Mouse (Mus musculus): ENCODE data around the gene Prl2c5. TPM values are rescaled to one million over a fixed set of nuclear protein-coding genes. Genes with fewer than 3 reads are reported as not detected.
"Not testable (repeated sequence)": the region's sequence is repeated elsewhere in the genome, so short reads cannot be mapped to it uniquely, and the experiment has no call there.

Prl2c5 gene
- total RNA-seq (2021): not detected in 2 replicates
- long read RNA-seq: 0 reads

GRCm38 (mm10) chr13:13182415-13182814 is at the start of gene Prl2c5:
Gene Prl2c5 (plus strand): TSS chr13:13182715.
- DNase-seq: not testable (repeated sequence)

DNA sequence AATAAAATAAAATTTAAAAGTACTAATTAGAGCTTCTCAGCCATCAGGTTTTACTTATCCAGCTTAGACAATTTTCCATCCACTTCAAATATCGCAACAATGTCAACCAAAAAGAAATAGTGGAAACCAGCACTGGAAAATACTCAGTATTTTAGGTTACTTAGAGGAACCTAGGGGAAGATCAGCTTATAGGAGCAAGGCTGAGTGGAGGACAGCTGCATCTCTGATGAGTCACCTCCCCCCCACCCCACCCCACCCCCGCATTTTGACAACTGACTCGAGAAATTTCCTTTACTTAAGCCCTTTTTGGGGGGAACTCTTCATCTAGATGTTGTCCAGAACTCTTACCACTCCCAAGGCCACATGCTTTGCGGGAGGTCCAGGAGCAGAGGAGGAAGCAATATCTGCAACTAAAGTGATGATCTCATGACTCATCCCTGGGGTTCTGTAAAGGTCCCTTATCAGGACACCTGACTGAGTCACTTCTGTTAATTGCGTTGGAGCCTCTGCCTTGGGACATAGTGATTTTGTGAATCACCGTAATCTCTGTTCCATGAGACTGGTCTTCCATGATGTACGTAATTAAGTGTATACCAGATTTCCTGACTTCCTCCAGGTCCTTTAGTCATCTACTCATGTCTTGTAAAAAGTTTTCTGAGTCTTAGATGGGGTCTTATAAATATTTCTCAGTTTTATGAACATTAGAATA is 19.6 kb upstream of the Prl2c5 start:
- not testable (repeated sequence) for DNase-seq

- DNase-seq: not testable (repeated sequence)
Observed at GRCm38 (mm10) chr13:13168631-13169030, 13.9 kb upstream of the Prl2c5 start.

DNA sequence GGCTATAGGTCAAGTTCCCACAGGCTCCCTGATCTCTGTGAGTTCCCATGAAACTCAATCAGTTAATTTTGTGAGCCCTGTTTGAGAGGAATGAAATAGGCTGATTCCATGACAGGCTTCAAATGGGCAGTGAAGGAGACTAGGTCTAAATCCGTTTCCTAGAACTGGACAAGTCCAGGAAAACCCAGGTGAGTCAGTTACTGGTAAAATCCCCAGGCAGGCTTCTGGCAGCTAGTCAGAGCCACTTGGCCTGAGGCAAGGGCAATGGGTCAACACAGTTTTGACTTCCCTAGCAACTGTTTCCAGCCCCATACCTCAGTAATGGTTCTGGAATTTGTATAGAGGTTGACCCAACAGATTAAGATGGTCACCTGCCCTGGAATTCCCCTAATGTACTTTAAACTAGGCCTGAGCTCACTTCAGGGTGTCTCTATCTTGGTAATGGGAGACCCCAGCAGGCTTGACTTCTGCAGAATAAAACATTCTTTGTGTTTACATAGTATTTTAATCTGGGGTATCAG is 8.8 kb upstream of the Prl2c5 start:
- DNase-seq: not testable (repeated sequence)

DNA sequence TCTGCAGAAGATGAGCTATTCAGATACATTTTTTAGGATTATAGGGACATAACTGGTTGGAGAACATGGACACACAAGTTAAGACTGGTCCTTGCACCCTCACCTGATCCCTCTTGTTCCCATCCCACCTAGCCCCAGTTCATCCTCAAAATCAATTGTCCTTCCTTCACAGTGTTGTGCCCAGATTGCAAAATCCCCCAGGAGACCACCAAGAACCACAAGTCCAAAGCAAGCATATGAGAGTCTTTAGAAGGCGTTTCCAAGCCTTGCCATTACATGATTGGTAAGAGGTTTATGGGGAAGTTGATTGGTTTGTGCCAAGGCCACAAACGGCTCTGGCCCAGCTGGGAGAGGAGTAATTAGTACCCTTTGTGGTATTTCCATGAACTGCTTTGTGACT is 6.8 kb upstream of the Prl2c5 start:
- not testable (repeated sequence) for DNase-seq

DNA sequence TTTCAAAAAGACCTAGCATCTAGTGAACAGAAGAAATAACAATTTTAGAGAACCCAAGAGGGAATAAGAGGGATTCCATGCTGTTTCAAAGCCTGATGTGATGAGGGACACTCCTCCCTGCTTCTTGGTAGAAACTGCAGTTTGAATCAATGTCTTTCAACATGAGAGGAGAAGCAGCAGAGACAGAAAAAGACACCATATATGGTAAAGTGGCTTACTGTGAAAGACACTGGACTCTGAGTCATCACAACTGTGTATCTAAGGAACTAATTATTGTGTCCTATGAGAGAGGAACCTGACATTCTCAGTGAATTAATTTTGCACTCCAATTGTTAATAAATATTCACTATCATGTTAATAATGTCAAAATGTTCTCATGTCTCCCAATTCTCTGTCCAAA is 28.7 kb downstream of the Prl2c5 start:
- not testable (repeated sequence) for DNase-seq

DNA sequence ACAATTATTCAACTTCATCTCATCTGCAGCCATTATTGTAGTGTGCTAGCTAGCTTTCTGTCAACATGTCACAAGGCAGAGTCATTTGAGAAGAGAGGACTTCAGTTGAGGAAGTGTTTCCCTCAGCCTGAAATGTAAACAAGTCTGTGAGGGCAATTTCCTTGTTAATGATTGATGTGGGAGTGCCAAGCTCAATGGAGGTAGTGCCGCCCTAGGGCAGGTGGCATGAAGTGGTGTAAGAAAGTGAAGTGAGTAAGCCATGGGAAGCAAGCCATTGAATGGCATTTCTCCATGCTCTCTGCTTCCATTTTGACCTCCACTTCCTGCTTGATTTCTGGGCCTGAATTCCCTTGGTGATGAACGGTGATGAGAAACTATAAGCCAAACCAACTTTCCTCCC is 33.8 kb downstream of the Prl2c5 start:
- DNase-seq: not testable (repeated sequence)

- not testable (repeated sequence) for DNase-seq
Observed at GRCm38 (mm10) chr13:13220231-13220630, 37.7 kb downstream of the Prl2c5 start.

DNA sequence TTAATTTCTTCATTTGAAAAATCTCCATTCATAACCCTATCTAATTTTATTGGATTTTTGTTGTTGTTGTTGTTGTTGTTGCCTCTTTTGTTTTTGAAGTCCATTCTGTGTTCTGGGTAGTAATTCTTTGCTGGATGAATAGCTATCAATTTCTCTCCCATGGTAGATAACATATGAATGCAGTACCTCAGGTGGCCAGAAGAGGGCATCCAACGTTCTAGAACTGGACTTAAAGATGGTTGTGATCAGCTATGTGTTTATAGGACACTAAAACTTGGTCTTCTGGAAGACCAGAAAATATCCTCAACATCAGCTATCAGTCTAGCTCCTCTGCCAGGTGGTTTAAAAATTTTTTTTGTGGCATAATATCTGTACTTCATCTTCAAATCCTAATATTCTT is 54.9 kb downstream of the Prl2c5 start:
- DNase-seq: peak; percentile 28

Other genes starting within 250 kb of the Prl2c5 start
- gene Prl2c2, start 177.3 kb upstream of the Prl2c5 start, total RNA-seq (2021): not detected in 2 replicates
- gene Gpr137b, start 211.3 kb downstream of the Prl2c5 start, total RNA-seq (2021): 32.2 and 36.4 TPM in 2 replicates

Data from adrenal gland, postnatal 25 days (tissue).